Mouse (Mus musculus) intestine, embryonic 15.5 days (tissue): ENCODE measurements at regions not wholly inside any gene's neighbourhood (a gene's known extent, or its start where the extent isn't known, plus 50 kb on each side); places are given as distances from the start of the nearest gene placed in this dataset.

Source experiments
- ATAC-seq: fragments of 200-750 bp; cut with Nextera tagmentation; 2 replicates; pipeline ENCODE4 v1.8.0; 2017; ENCODE audit warnings: moderate TSS enrichment, moderate library complexity
- H3K27ac ChIP-seq: fragments of 300-500 bp; sonication (generic); 2 replicates; pipeline ENCODE4 v1.5.1; 2015; ENCODE audit warnings: mild to moderate bottlenecking, inconsistent platforms
- H3K27me3 ChIP-seq: fragments of 300-500 bp; sonication (generic); replicated peaks from 2 replicates; pipeline ENCODE4 v1.6.1; 2015; ENCODE audit warnings: inconsistent platforms
- H3K36me3 ChIP-seq: fragments of 300-500 bp; sonication (generic); 2 replicates; pipeline ENCODE4 v1.6.1; 2015; ENCODE audit warnings: inconsistent platforms
- H3K4me1 ChIP-seq: fragments of 300-500 bp; sonication (generic); replicated peaks from 2 replicates; pipeline ENCODE4 v1.6.1; 2015; ENCODE audit warnings: inconsistent platforms
- H3K4me2 ChIP-seq: fragments of 300-500 bp; sonication (generic); replicated peaks from 2 replicates; pipeline ENCODE4 v1.6.1; 2015; ENCODE audit warnings: mild to moderate bottlenecking, inconsistent platforms
- H3K4me3 ChIP-seq: fragments of 300-500 bp; sonication (generic); replicated peaks from 2 replicates; pipeline ENCODE4 v1.5.1; 2015; ENCODE audit warnings: inconsistent platforms
- H3K9ac ChIP-seq: fragments of 300-500 bp; sonication (generic); 2 replicates; pipeline ENCODE4 v1.6.1; 2015; ENCODE audit warnings: inconsistent platforms
- H3K9me3 ChIP-seq: fragments of 300-500 bp; sonication (generic); 2 replicates; pipeline ENCODE4 v1.6.1; 2016; ENCODE audit warnings: inconsistent platforms
- WGBS: fragments of 180-500 bp; shearing (Covaris S2); methylation state at CpG from one replicate; pipeline ENCODE4 v1.1.7; 2015; 5-methylcytosine and 5-hydroxymethylcytosine counted together

- ATAC-seq: no peak
- Histone ChIP-seq H3K4me1 (no peaks in the 10 kb centered on the region), H3K9me3 (no peaks in the 10 kb centered on the region), H3K36me3 (no peaks in the 10 kb centered on the region), H3K27ac (no peak overlapping the region), H3K27me3 (no peaks in the 10 kb centered on the region), H3K4me3 (no peak overlapping the region), H3K4me2 (no peak overlapping the region), H3K9ac (no peak overlapping the region)
- 43% methylated on average over 6 of the region's 6 CpGs for WGBS
Observed at GRCm38 (mm10) chr2:63852287-63852686, 245.6 kb downstream of the Fign start.

DNA sequence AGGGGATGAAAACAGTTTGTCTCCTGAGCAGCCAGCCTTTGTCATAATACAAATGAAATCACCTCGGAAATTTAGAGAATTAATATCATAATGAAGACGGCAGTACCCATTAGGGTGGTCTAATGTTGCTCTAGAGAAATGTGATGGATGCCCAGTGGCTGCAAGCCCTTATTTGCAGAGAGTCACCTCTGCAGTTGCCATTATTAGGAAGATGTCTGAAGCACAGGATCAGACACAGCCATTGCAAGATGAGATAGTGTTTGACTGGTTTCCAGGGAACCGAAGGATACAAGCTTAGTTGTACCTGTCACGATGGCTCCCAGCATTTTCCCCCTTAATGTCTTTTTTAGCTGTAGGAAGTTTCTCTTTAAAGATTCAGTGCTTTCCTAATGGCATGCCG is 247.8 kb downstream of the Fign start:
- WGBS: 69% methylated on average over 5 of the region's 5 CpGs
- no peak overlapping the region for H3K9ac ChIP-seq
- H3K9me3 ChIP-seq: no peaks in the 10 kb centered on the region
- H3K27me3 ChIP-seq: no peaks in the 10 kb centered on the region
- H3K4me2 ChIP-seq: no peak overlapping the region
- no peak for ATAC-seq
- no peak overlapping the region for H3K27ac ChIP-seq
- no peaks in the 10 kb centered on the region for H3K36me3 ChIP-seq
- no peaks in the 10 kb centered on the region for H3K4me1 ChIP-seq
- H3K4me3 ChIP-seq: no peak overlapping the region

DNA sequence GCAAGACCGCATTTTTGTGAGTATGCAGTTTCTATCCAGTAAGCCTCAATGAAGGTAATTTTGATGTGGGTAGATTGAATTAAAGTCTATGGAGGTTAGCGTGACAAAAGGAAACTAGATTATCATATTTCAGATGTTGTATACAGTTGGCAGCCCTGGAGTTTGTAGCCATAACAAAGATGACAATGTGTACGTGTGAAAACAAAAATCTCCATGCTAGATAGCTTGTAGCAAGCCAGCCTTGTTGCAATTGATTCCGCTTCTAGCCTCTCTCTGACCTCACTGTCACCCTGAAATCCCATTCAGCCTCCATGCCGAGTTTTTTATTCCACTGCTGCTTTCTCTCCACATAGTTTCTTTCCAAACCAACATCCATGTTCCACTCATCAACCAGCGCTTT is 248.4 kb downstream of the Fign start:
- no peak for ATAC-seq
- Histone ChIP-seq H3K9ac (no peak overlapping the region), H3K9me3 (no peaks in the 10 kb centered on the region), H3K36me3 (no peaks in the 10 kb centered on the region), H3K4me3 (no peak overlapping the region), H3K4me1 (no peaks in the 10 kb centered on the region), H3K27me3 (no peaks in the 10 kb centered on the region), H3K27ac (no peak overlapping the region), H3K4me2 (no peak overlapping the region)
- 74% methylated on average over 6 of the region's 6 CpGs for WGBS

DNA sequence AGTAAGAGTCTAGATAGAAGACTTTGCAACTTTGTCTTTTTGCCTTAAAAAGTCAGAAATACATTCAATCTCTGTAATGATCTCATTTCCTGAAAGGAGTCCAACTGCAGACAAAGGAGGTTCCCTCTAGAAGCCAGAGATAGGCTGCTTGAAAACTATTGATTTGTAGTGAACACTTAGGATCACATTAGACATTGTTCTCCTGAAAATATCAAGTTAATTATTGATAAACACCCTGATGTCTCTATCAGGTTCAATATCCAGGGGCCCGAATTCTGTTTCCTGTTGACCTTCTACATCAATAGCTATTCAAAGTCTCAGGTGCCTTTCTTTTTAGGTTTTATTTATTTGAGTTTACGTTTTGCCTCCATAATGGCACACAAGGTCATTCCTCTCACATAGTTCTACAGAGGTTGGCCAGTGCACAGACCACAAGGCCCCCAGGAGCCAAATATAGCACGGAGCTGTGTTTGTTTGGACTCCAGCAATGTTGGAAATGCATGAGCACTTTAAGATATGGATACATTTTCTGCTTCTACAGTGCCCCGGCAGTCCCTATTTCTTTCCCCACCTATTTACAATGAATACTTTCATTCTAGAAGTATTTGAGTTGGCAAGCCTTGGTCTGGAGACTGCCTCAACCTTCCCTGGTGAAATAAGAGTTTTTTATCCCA is 265.7 kb downstream of the Fign start:
- WGBS: 56% methylated on average over 4 of the region's 4 CpGs
- no peak for ATAC-seq
- H3K4me3 ChIP-seq: no peak overlapping the region
- no peak overlapping the region for H3K9ac ChIP-seq
- H3K9me3 ChIP-seq: no peaks in the 10 kb centered on the region
- no peaks in the 10 kb centered on the region for H3K36me3 ChIP-seq
- H3K4me1 ChIP-seq: no peaks in the 10 kb centered on the region
- no peak overlapping the region for H3K27ac ChIP-seq
- no peaks in the 10 kb centered on the region for H3K27me3 ChIP-seq
- H3K4me2 ChIP-seq: no peak overlapping the region

DNA sequence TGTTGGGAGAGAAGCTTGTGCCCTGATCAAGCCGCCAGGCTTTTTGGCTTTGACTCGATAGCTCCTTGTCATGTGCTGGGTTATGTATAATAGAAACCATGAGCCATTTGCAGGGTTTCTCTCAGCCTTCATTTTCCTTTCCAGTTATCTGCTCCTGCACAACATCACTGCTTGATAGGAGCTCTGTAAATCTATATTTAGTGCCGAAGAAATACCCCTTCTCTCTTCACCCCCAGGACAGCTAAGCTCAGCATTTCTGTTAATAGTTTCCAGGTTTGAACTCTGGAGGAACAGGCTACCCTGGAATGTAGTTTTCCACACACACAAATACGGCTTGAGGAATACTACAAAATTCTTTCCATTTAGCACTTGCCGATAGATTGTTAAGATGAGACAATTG is 267.4 kb downstream of the Fign start:
- WGBS: 55% methylated on average over 5 of the region's 5 CpGs
- Histone ChIP-seq H3K4me3 (no peak overlapping the region), H3K27me3 (no peaks in the 10 kb centered on the region), H3K9ac (no peak overlapping the region), H3K27ac (no peak overlapping the region), H3K9me3 (no peaks in the 10 kb centered on the region), H3K4me1 (no peaks in the 10 kb centered on the region), H3K36me3 (no peaks in the 10 kb centered on the region), H3K4me2 (no peak overlapping the region)
- no peak for ATAC-seq

DNA sequence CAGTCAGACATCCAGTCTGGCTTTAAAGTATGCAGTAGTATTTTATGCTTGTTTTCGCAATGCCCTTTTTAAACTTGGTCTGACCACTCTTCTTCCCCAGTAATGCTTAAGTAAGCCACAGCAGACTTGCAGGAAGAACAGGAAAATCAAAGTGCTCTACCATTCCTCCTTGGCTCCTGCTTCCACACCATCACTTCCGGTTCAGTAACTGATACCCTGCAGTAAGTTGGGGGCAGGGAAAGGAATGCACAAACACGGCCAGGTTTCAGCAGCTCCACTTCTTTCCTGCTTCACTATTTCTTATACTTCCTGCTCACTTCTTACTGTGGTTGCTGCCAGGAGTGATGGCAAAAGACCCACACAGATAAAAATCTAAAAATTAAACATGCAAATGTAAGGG is 269.2 kb downstream of the Fign start:
- Histone ChIP-seq H3K9me3 (no peaks in the 10 kb centered on the region), H3K9ac (no peak overlapping the region), H3K4me3 (no peak overlapping the region), H3K27me3 (no peaks in the 10 kb centered on the region), H3K4me2 (no peak overlapping the region), H3K27ac (no peak overlapping the region), H3K4me1 (no peaks in the 10 kb centered on the region), H3K36me3 (no peaks in the 10 kb centered on the region)
- no peak for ATAC-seq
- WGBS: 34% methylated on average over 3 of the region's 3 CpGs

DNA sequence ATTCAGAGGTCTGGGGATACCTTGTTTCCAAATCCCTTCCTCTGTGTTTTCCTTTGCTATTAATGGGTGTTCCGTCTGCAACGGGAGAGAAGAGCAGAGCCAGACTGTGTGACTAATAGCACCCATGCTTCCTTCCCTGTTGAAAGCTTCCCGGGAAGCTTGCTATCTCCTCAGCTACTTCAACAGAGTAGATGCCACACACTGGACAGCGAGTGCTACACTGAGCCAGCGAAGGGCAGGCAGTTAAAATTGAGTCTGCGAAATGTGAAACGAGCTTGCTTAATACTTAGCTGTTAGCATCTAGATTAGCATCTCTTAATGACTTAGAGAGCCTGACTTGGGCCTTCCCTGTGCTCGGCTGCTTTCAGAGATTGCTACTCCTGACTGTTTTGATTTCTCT is 278.4 kb downstream of the Fign start:
- Histone ChIP-seq H3K9ac (no peak overlapping the region), H3K4me3 (no peak overlapping the region), H3K27me3 (no peaks in the 10 kb centered on the region), H3K9me3 (no peaks in the 10 kb centered on the region), H3K36me3 (no peaks in the 10 kb centered on the region), H3K4me2 (no peak overlapping the region), H3K4me1 (no peaks in the 10 kb centered on the region), H3K27ac (no peak overlapping the region)
- no peak for ATAC-seq
- 24% methylated on average over 8 of the region's 8 CpGs for WGBS
